Mouse (Mus musculus) neutrophil, adult 59 days (primary cell): ENCODE data around the gene Opn1mw. TPM values are rescaled to one million over a fixed set of nuclear protein-coding genes. Genes with fewer than 3 reads are reported as not detected.

ENCODE experiments used
- total RNA-seq, 2 experiments: library from RNA; stranded (reverse); gene quantifications; 1 replicate in 1 of 2; 2 replicates in 1 of 2; pipeline ENCODE4 v1.2.4; 2023

Opn1mw gene
- total RNA-seq = not detected

GRCm38 (mm10) chrX:74127164-74127563, at the start of gene Opn1mw:
Opn1mw (plus strand) TSS chrX:74127464.

GRCm38 (mm10) chrX:74135263-74135662, 8.0 kb downstream of the Opn1mw start, which contains the start of gene Mecp2:
Mecp2 (minus strand) TSS chrX:74135363.

GRCm38 (mm10) chrX:74167738-74168137, 40.5 kb downstream of the Opn1mw start, which contains the start of gene Tex28:
Tex28 (minus strand) TSS chrX:74167838.

DNA sequence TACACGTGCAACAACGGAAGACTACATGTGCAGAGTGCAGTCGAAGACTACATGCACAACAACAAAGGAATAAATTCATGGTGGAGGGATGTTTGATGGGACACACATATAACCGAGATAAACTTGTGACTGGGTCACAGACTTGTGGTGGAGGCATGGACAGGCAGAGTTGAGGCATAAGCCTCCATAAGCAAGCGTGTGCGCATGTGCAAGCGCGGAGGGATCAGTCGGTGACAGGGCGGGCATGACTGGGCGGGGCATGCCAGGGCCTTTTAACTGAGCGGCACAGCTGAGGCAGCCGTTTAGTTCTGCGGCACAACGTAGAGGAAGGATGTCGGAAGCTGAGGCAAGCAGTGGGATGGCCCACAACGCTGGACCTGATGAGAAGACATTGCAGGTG, 49.7 kb downstream of the Opn1mw start, which contains the start of gene Tktl1:
Gene Tktl1 (plus strand): TSS at position 301 of the 400 bp plus-strand sequence.

Other genes starting within 250 kb of the Opn1mw start
- gene Avpr2, start 235.4 kb upstream of the Opn1mw start, total RNA-seq = under 1 TPM in 1 of 2 experiments, not detected in 1; 0.20 TPM
- gene L1cam, start 231.4 kb upstream of the Opn1mw start, total RNA-seq = 10 to 100 TPM; 30.0 to 50.1 TPM
- 100 to 1,000 TPM; 227 to 235 TPM for gene Arhgap4, start 205.6 kb upstream of the Opn1mw start, total RNA-seq
- gene Naa10, start 205.5 kb upstream of the Opn1mw start, total RNA-seq = 10 to 100 TPM; 38.1 to 42.0 TPM
- gene Renbp, start 196.6 kb upstream of the Opn1mw start, total RNA-seq = 10 to 100 TPM; 12.2 to 19.8 TPM
- gene Hcfc1, start 161.1 kb upstream of the Opn1mw start, total RNA-seq = 10 to 100 TPM; 86.7 to 87.3 TPM
- gene Irak1, start 103.5 kb upstream of the Opn1mw start, total RNA-seq = 10 to 100 TPM; 63.0 to 75.4 TPM
- 10 to 100 TPM; 24.4 to 25.0 TPM for gene Mecp2, start 7.9 kb downstream of the Opn1mw start, total RNA-seq
- not detected for gene Tex28, start 40.4 kb downstream of the Opn1mw start, total RNA-seq
- gene Tktl1, start 49.8 kb downstream of the Opn1mw start, total RNA-seq = not detected
- gene Flna, start 122.4 kb downstream of the Opn1mw start, total RNA-seq = 1,000 to 10,000 TPM; 1,644 to 1,676 TPM
- gene Emd, start 127.2 kb downstream of the Opn1mw start, total RNA-seq = 10 to 100 TPM; 53.8 to 54.0 TPM
- 100 to 1,000 TPM; 337 to 345 TPM for gene Rpl10, start 143.3 kb downstream of the Opn1mw start, total RNA-seq
- gene Taz, start 154.4 kb downstream of the Opn1mw start, total RNA-seq = 10 to 100 TPM; 43.2 to 51.7 TPM
- 10 to 100 TPM; 27.9 to 33.7 TPM for gene Dnase1l1, start 154.9 kb downstream of the Opn1mw start, total RNA-seq
- 100 to 1,000 TPM; 179 to 189 TPM for gene Atp6ap1, start 169.6 kb downstream of the Opn1mw start, total RNA-seq
- 100 to 1,000 TPM; 194 to 246 TPM for gene Gdi1, start 177.5 kb downstream of the Opn1mw start, total RNA-seq
- 10 to 100 TPM; 40.4 to 45.3 TPM for gene Fam50a, start 185.6 kb downstream of the Opn1mw start, total RNA-seq
- gene Plxna3, start 201.6 kb downstream of the Opn1mw start, total RNA-seq = under 1 TPM; 0.38 to 0.90 TPM
- 10 to 100 TPM; 20.4 to 28.5 TPM for gene Lage3, start 226.2 kb downstream of the Opn1mw start, total RNA-seq
- 10 to 100 TPM; 20.0 to 27.4 TPM for gene Ubl4a, start 245.8 kb downstream of the Opn1mw start, total RNA-seq
- 10 to 100 TPM; 17.6 to 19.3 TPM for gene Slc10a3, start 245.9 kb downstream of the Opn1mw start, total RNA-seq